Mouse (Mus musculus) cerebellum, postnatal 14 days (tissue): ENCODE measurements around the gene Als2cr12.
"Not testable (repeated sequence)": the region's sequence is repeated elsewhere in the genome, so short reads cannot be mapped to it uniquely, and the experiment has no call there.

Experiments used
- DNase-seq, 2 experiments: peaks; one replicate each; pipeline ENCODE4 v3.0.0; 2021; ENCODE audit warnings: mixed read lengths in 2 of 2

Als2cr12 gene

DNA sequence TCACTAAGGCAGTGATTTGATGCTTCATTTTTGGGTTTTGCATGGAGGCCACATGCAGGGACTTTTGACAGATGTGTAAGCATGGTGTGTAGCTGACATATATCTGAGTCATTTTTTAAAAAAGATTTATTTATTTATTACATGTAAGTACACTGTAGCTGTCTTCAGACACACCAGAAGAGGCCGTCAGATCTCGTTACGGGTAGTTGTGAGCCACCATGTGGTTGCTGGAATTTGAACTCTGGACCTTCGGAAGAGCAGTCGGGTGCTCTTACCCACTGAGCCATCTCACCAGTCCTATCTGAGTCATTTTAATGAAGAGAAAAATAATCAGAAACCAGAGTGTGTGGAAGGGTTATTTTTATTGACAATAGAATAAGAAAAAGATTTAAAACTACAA is 86.2 kb downstream of the Als2cr12 start:
- not testable (repeated sequence) for DNase-seq

GRCm38 (mm10) chr1:58603738-58604137 is 92.1 kb downstream of the Als2cr12 start:
- DNase-seq: no peak

GRCm38 (mm10) chr1:58602681-58603080 is 93.1 kb downstream of the Als2cr12 start:
- no peak for DNase-seq
